Mouse (Mus musculus) ES-Bruce4 (cell line): ENCODE measurements around the gene Hexim1.

Experiments used
- CTCF ChIP-seq: IDR thresholded peaks from one replicate; pipeline ENCODE4 v1.8.1; 2011; ENCODE audit warnings: low read depth, low read length
- POLR2A ChIP-seq: IDR thresholded peaks from one replicate; pipeline ENCODE4 v1.8.1; 2011; ENCODE audit warnings: low read length; ENCODE audit not compliant: insufficient read depth

- TF ChIP-seq POLR2A (no peak), CTCF (no peak)
These were observed 12.4 kb upstream of the Hexim1 start for GRCm38 (mm10) chr11:103103621-103104020.
